Mouse (Mus musculus) right cerebral cortex, adult 2 months (tissue): ENCODE results near the gene Zdhhc1.

Source experiments
- DNase-seq, 2 experiments: peaks; one replicate each; pipeline ENCODE4 v3.0.0; 2021 to 2022; ENCODE audit warnings: low spot score in 2 of 2

The Zdhhc1 gene

DNA sequence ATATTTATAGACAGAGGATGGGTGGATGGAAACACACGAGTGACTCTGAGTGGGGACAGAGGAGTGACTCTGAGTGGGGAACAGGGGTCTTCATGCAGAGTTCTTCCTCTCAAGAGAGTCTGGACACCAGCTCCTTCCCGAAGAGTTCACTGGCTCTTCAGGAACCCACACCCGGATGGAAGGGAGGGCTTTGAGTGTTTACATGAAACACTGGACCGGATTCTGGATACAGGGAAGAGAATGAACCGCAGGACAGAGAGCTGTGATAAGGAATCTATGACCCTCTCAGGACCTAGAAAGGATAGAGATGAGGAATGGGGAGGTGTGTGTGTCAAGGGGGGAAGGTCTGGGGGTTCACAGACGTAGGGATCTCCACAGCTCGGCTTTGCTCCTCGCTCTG lies 20.6 kb upstream of the Zdhhc1 start:
- no peak for DNase-seq

DNA sequence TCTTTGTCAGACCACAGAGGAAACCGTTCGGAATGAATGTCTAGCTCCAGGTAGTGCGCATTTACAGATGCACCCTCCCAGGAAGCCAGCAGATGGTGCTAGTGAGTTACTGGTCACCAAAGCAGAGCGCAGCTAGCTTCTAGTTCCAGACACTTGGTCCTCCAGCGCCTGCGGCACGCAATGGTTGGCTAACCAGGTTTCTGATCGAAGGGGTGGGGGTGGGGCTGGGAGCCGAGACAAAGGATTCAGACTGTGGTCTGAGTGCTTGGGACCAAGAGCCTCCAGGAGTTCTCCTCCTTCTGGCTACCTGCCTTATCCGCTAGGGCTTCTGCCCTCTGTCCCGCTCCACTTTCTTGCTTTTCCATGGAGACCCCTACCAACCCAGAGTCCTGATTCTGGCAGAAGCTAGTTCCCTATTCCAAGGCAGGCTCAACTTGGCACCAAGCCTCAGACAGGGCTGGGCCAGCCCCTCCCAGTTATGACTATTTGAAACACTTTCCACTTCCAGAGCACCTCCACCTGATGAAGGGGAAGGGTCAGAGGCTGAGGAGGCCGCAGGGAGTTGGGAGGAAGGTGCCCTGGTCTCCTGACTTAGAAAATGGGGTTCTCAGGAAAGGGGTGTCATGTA lies 19.4 kb upstream of the Zdhhc1 start:
- peak; percentile 84 to 88 for DNase-seq

DNA sequence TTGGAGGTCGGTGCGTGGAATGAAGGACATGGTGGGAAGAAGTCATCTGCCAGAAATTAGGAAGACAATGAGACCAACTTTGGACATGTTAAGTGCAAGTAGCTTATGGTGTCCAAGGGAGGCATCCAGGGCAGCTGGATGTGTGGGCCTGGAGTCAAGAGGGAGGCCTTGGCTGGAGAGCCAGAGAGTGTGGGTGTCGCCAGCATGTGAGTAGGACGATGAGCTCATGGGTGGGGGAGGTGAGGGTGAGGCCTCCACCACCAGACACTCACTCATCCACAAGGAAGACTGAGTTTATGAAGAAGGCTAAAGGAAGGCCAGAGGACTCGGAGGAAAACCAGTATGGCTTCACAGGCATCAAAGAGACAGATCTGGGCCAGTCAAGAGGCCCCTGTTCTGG lies 18.0 kb upstream of the Zdhhc1 start:
- no peak for DNase-seq

DNA sequence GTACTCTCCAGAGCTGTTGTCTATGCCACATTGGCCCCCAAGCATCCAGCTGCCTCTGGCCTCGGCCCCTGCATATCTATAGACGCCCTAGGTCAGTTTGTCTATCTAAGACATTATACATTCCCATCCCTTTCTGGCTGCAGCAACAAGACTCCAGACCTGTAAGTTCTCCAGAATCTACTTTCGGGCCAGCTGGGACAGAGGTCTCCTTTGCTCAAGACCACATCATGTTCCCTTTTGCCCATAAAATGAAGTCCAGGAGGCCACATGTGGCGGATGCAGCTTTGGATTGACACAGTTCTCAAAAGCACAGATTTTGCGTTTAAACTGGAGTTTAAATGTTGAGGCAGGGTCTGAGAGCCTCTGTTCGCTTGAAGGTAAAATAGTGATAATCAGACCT lies 17.5 kb upstream of the Zdhhc1 start:
- DNase-seq: no peak

DNA sequence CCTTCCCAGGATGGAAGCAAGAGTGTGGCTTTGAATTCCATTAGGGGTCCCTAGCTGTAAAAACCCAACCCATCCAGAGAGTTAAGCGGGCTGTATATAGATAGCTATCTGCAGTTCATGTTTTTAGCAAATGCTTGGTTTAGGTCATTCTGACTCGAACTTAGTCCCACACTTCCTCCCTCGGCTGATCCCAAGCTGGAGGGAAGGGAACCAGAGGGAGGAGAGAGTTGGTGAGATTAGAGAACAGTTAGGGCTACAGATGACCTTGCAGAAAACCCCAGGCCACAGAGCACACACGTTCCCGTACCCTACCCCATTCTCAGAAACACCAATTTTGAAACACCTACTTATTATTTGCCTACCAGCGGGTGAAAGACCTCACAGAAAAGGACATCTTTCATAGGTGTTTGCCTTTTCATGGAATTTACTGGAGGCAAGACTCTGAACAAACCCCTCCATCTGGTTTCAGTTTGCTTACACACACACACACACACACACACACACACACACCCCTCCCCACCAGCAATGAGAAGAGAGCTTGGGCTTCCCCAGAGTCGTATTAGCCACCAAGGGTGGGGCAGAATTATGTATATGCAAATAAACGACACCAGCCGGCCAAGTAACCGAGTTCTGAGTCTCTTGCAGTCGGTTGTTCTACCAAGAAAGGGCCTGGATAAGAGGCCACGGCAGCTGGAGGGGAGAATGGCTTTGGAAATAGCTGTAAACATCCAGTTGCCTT lies 13.5 kb upstream of the Zdhhc1 start:
- no peak for DNase-seq

DNA sequence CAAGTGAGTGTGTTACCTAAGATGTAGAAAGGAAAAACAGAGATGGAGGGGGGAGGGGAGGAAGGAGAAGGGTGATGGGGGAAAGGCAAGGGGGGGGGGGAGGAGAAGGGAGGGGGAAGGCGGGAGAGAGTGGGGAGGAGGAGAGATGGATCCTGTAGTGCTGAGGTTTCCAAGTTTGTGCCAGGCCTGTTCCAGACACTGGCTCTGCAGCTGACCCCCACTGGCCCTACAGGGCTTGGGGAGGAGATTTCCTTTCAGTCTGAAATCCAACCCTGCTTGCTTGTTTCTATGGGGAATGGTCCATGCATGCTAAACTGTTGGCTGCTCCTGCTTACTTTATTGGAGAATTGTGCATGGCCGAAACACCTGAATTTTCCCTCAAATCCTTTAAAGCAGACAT lies 12.1 kb upstream of the Zdhhc1 start:
- DNase-seq: no peak

DNA sequence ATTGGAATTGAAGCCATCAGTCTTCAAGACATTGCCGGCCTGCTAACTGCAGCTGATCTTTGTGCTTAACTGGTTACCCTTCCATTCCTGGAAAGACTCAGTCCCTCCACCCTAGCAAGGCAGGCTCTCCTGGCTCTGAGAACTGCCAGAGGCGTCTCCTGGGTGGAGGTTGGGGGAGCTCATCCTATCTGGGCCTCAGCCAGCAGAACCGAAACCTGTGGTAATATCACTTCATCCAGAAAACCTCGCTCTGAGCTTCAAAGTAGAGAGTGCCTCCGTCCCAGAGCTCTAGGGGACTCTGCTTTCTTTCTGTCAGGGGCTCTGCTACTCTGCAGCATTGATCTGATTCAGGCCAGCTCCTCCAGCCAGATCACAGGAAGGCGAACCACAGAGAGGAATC lies 10.3 kb upstream of the Zdhhc1 start:
- DNase-seq: no peak

DNA sequence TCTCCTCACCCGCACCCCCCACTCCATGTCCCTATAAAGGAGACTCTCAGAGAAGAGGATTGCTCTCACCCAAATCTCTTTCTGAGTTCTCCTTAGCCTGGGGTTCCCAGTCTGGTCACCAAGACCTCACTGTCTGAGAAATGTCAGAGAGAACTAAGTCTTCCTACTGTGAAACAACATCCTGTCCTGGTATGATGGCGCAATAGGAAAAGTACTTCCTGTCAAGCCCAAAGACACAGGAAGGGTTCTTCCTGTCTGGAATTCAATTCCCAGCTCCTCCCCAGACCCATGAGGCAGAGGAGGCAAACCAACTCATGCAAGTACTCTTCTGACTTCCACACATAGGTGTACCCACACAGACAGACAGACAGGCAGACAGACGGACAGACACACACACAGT lies 7.9 kb upstream of the Zdhhc1 start:
- no peak for DNase-seq

DNA sequence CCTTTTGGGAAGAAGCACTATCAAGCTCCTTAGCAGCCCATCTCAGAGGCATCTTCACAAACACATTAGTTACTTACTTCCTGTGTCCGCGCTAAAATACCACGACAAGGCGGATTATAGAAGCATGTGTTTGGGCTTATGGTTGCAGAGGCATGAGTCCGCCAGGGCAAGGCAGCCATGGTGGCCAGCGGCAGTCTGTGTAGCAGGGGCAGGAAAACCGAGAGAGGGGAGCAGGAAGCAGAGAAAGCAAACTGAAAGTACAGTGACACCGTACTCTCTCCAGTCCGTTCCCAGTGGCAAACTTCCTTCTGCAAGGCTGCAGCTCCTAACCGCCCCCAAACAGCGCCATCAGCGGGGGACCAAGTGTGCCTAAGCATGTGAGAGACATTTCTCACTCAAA lies 3.1 kb upstream of the Zdhhc1 start:
- no peak for DNase-seq

DNA sequence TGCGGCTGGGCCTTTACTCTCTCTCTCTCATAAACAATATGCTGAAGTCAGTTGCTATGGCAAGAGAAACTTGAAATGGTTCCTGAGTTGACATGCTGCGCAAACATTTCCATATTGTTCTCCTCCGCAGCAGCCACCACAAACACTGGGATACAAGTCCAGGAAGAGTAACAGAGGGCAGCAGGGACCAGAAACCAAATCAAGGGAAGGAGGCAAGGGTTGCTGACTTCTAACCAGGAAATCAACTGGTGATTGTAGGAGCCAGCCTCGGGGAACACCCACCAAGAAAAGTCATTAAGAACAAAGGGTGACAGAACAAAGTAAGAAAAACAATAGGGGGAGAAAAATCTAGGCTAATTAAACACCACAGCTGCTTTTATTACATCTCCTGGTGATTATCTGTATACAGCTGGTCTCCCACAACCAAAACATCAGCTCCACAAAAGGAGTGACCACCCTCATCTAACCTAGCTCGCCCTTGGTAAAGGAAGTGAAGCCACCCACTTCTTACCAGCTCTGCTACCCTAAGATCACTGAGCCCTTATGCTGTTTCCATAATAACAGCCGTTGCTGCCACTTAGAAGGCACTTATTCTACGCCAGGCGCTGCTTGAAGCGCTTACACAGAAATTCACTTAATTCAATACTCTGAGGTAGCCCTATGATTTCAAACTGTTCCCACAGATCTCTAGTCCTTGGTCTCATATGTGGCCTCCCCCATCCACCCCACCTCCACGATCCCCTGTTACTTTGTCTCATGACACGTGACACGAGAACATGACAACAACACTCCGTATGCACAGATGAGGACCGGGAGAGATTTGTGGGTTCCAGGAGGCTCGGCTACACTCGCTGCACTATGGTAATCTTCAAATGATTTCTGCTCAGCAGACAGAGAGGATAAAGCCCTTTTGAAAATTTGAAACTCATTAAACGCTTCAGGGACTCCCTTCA lies 1.1 kb downstream of the Zdhhc1 start:
- DNase-seq: no peak

DNA sequence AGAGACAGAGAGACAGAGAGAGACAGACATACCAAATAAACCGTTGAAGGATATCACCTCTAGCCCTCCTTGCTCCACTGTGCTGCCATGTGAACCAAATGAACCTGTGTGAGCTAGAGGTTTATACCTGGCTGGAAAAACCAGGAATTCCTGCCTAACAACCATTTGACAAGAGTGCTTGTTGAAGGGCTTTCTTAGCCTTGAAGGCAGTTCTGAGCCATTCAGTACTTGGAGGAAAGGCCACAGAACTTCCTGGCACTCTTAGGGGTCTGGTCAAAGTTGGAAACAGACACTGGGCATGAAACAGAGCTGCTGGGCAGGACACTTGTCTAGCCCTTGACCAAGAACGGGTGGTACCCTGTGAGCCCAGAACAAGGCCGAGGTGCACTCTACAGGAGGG lies 2.1 kb downstream of the Zdhhc1 start:
- no peak for DNase-seq

DNA sequence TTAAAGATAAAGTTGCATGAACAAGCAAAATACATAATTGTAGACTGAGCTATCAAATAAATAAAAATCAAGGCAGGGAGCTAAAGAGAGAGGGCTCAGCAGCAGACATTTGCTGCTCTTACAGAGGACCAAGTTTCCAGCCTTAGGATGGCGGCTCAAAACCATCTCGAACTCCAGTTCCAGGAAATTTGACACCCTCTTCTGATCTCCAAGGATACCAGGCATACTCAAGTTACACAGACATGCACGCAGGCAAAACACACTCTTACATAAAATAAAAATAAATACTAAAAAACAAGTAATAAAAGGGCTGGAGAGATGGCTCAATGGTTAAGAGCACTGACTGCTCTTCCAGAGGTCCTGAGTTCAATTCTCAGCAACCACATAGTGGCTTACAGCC lies 3.2 kb downstream of the Zdhhc1 start:
- DNase-seq: no peak

DNA sequence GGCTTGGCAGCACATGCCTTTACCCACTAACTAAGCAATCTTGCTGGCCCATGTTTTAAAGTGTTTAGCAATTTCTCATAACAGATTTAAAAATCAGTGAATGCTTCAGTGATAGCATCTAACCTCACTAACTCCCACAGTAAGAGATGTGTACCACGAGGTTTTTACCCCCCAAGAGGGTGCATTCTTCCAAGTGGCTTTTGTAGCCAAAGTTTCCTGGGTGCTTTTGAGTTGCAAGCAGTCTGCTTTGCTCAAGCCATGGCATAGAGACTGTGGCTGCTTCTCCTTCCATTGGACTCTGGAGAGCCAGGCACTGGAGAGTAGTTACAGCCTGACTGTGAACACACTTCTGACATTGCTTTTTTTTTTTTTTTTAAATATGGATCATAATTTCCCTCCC lies 7.4 kb downstream of the Zdhhc1 start:
- DNase-seq: no peak

DNA sequence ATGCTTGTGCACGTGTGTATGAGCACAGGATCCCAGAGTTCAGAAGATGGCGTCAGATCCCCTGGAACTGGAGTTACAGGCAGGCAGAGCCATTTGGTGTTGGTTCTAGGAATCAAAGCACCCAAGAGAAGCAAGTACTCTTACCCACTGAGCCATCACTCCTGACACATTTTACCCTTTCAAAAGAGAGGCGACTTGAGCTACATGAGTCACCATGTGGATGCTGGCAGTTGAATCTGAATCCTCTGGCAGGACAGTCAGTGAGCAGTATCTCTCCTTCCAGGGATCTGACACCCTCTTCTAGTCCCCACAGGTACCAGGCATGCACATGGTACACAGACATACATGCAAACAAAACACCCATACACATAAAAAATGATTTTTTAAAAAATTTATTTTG lies 8.6 kb downstream of the Zdhhc1 start:
- no peak for DNase-seq

DNA sequence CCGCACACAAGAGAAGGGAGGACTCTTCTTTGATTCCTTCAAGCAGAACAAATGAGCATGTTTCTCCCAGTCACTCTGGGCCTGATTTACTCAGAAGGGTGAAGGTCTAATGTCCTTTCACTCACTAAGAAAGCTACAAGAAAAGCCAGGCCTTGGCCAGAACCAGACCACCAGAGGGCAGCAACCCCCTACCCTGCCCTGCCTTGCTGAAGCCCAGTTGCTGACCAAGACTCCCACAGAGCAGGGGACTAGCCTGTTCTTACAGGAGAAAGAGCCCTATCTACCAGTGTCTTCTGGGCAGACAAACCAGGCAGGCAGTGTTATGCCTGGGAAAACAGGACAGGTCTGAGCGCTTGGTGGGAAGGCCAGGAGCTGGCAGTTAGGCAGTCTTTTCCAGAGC lies 12.3 kb downstream of the Zdhhc1 start:
- DNase-seq: no peak

DNA sequence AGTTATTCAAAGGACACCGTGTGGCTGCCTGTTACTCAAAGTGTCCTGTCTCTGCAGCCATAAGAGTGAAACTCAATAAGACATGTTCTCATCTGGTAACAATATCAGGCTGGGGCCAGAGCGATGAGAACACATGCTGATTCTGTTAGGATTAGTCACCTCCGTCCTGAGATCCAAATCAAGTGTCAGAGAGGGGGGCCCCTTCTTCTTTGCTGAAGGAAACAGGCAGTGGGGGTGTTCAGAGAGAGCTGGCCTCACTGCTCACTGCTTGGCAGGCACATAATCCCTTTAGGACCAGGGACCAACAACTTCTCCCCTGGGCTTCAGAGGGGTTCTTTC lies 12.7 kb downstream of the Zdhhc1 start:
- no peak for DNase-seq

DNA sequence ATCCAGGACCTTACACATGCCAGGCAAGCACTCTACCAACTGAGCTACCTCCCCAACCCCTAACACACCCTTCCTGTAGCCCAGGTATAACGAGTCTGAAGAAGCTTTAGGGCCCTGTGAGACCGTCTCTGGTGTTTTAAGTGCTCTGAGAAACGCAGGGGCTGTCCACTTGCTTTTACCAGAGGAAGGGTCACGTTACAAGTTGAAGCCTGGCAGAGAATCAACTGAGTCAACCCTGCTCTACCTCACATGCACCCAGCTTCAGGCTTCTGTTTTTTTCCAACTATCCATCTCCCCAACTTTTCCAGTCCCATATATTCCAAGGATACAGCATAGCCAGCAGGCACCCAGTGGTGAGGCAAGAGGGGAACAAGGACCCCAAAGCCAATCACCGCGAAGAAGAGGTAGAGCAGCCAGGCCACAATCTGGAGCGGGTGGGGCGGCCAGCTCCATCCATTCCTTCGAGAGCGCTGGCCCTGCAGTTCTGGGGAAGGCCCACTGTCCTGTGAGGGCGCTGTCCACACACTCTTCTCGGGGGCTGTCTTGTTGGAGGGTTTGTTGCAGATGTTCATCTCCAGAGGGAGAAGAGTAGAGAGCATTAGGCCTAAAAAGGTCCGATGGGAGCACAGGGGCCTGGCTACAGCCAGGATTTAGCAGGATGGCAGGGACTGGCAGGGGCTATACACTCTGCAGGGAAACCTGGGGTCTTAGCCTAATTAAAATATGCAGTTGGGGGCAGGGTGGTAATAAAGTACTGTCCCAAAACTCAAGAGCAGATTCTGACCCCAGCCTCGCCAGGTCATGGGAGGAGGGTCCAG lies 13.3 kb downstream of the Zdhhc1 start:
- no peak for DNase-seq

DNA sequence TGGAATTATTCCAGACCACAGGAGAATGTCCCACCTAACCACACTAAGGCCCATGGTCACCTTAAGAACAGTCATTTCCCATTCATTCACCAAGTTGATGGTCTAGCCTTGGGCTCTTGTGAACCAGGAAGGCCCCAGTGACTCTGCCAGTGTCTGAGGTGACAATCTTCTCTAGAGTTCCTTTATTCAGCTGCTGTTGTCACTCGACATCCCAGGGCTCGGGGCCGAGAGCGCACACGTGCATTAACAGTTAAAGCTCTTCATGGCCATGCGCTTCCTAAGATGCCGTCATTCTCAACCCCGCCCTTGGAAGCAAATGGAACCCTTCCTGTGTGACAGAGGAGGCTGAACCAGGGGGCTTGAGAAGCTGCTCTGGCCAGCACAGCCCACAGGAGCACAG lies 14.6 kb downstream of the Zdhhc1 start:
- DNase-seq: no peak

DNA sequence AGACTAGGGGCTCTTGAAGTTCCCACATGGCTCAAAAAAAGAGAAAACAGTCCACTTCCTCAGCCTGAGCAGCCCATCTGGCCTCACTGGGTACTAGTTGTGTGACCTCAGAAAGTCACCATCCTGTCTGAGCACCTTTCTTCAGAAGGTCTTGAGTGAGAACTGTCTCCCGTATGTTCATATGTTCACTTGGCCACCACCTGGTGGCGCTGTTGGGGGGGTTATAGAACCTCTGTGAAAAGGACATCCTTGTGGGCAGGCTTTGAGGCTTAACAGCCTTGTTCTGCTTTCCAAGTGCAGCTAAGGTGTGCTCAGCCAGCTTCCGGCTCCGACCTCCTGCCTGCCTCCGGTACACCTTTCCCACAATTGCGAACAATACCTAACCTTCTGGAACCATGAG lies 15.2 kb downstream of the Zdhhc1 start:
- DNase-seq: no peak

DNA sequence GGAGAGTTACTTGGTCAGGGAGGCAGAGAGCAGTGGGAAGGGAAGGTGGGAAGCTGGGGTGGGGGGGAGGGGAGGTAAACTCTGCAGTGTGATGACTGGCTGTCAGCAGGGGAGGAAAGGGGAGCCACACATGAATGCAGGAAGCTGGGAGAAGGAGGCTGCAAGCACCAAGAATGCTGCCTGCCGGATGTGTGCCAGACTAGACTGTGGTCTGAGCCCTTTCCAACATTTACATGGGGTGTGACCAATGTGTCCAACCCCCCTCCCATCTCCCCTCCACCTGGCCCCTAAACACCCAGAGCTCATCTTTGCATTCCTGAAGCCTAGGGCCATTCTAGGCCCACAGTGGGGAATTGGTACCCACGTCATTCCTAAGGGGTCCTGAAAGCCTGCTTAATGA lies 15.7 kb downstream of the Zdhhc1 start:
- DNase-seq: no peak

DNA sequence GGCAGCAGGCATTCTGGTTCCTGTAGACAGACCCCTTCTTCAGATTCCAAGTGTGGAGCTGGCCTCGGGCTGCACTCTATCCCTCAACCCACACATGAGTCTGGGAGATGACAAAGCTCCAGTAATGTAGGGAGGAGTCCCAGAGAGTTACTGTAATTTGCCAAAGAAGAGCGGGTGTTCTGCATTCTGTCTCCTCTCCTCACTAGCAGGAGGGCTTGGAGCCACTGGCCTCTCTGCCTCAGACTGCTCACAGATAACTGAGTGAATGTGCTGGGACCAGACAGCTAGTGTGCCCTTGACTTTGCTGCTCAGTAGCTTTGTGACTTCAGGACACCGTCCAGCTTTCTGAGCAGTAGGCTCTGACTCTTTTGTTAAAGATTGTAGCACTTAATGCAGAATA lies 18.9 kb downstream of the Zdhhc1 start:
- no peak for DNase-seq
